Comparison of ENCODE assay signal across 20 mouse cellular contexts in the genomic region with DNA sequence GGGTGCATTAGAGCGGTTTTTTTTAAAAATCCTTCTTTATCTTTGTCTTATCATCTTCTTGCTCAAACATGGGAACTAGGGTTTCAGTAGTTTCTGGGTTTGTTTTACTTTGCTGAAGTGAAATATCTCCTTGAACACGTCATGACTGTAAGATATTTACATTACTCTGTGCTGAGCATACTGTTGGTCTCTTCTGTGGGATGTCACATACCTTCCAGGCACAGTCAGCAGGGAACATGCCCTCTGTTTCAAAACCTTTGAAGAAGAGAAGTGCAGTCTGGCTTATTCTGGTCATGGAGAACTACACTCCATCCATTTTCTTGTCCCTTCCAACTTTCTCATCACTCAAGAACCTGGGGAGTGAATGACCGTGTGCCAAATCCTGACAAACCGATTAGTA.
"Had no signal": no experiment of that assay in that cellular context is flagged by ENCODE, and none has a peak within 500 bp of the region (broad histone marks: within the 10 kb centered on the region; RNA-seq: fewer than 3 reads in every experiment).

No protein-coding gene starts in this region.

- H3K4me1 ChIP-seq: liver, embryonic 13.5 days; liver, embryonic 15.5 days; lung, embryonic 15.5 days; megakaryocyte, embryonic 14.5 days; midbrain, embryonic 12.5 days; midbrain, embryonic 15.5 days; neural tube, embryonic 12.5 days had no signal

- H3K27ac ChIP-seq: liver, embryonic 13.5 days; liver, embryonic 15.5 days; lung, embryonic 15.5 days; macrophage; midbrain, embryonic 12.5 days; midbrain, embryonic 15.5 days; neural tube, embryonic 12.5 days had no signal

- H3K4me2 ChIP-seq: liver, embryonic 13.5 days; liver, embryonic 15.5 days; lung, embryonic 15.5 days; midbrain, embryonic 12.5 days; midbrain, embryonic 15.5 days; neural tube, embryonic 12.5 days had no signal

- H3K4me3 ChIP-seq: liver, embryonic 13.5 days; liver, embryonic 15.5 days; lung, embryonic 15.5 days; megakaryocyte, embryonic 14.5 days; midbrain, embryonic 12.5 days; midbrain, embryonic 15.5 days; neural tube, embryonic 12.5 days had no signal

- ATAC-seq: liver, postnatal 0 days; lung, postnatal 0 days; midbrain, embryonic 15.5 days had no signal

- H3K9ac ChIP-seq: liver, embryonic 13.5 days; liver, embryonic 15.5 days; liver, postnatal 0 days; lung, embryonic 15.5 days; midbrain, embryonic 12.5 days; midbrain, embryonic 15.5 days; neural tube, embryonic 12.5 days had no signal

- H3K9me3 ChIP-seq: liver, embryonic 13.5 days; liver, embryonic 15.5 days; lung, embryonic 15.5 days; megakaryocyte, embryonic 14.5 days; midbrain, embryonic 12.5 days; midbrain, embryonic 15.5 days; neural tube, embryonic 12.5 days had no signal

- DNase-seq: liver, embryonic 13.5 days; liver, postnatal 0 days; lung, postnatal 14 days; lung, postnatal 36 days; retina, postnatal 1 day; right cerebral cortex, adult 18-20 months; right cerebral cortex, postnatal 25 days; right cerebral cortex, postnatal 4 days; spleen, adult 18-20 months; thymus, adult 18-20 months; thymus, postnatal 14 days; thymus, postnatal 36 days had no signal

- H3K27me3 ChIP-seq: liver, embryonic 13.5 days; liver, embryonic 15.5 days; lung, embryonic 15.5 days; midbrain, embryonic 12.5 days; midbrain, embryonic 15.5 days; neural tube, embryonic 12.5 days had no signal

- H3K36me3 ChIP-seq: liver, embryonic 13.5 days; liver, embryonic 15.5 days; lung, embryonic 15.5 days; midbrain, embryonic 12.5 days; midbrain, embryonic 15.5 days; neural tube, embryonic 12.5 days had no signal
